Mouse (Mus musculus): ENCODE results near the gene Gm11213. TPM values are rescaled to one million over a fixed set of nuclear protein-coding genes. Genes with fewer than 3 reads are reported as not detected.

Gm11213 gene
- polyA plus RNA-seq (2012; ENCODE audit: insufficient read depth, insufficient read length, low replicate concordance, missing spikeins): not detected in 2 replicates

- 82% methylated on average over 3 of the region's 3 CpGs for whole genome bisulfite sequencing
- H3K27ac ChIP-seq (ENCODE audit: insufficient read depth, low read depth, low read length): no peak within 1 kb of the TSS
- no peak for TF ChIP-seq CTCF (IDR thresholded peaks at IDR 0.05; ENCODE audit: insufficient read depth, low read depth, low read length)
- no peak for TF ChIP-seq POLR2A (IDR thresholded peaks at IDR 0.05; ENCODE audit: insufficient read depth, low read depth, low read length)
These were observed at the start of gene Gm11213 for GRCm38 (mm10) chr4:63604945-63605344. Gene Gm11213, minus strand, starts transcription at chr4:63605261.

DNA sequence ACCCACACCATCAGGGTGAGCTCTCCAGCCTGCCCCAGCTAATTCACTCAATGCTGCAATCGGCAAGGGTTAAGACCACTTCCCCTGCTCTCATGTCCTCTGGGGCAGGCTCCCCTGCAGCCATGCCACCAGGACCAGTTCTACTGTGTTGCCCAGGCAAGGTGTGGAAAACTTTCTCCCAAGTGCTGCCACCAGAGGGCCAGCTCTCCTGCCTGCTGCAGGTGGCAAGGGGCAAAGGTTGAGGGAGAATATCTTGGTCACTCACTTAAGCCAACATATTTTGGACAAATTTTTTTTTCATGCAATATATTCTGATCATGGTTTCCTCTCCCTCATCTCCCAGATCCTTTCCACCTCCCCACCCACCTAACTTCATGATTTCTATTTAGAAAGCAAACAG, 49.3 kb upstream of the Gm11213 start:
- Histone ChIP-seq H3K27ac (ENCODE audit: insufficient read depth, low read depth, low read length) (no peak overlapping the region), H3K4me3 (ENCODE audit: insufficient read depth, low read depth, low read length) (no peak overlapping the region), H3K4me1 (ENCODE audit: control insufficient read depth, insufficient read depth, low read length) (no peaks in the 10 kb centered on the region)
- 95% methylated on average over 1 of the region's 1 CpGs for WGBS
- no peak for TF ChIP-seq CTCF (IDR thresholded peaks at IDR 0.05; ENCODE audit: insufficient read depth, low read depth, low read length)
- TF ChIP-seq POLR2A (IDR thresholded peaks at IDR 0.05; ENCODE audit: insufficient read depth, low read depth, low read length): no peak

More at GRCm38 (mm10) chr4:63604945-63605344, at the start of gene Gm11213:
- Histone ChIP-seq H3K4me3 (ENCODE audit: insufficient read depth, low read depth, low read length) (no peak within 1 kb of the TSS), H3K4me1 (ENCODE audit: control insufficient read depth, insufficient read depth, low read length) (no peaks in the 10 kb centered on the region)

DNA sequence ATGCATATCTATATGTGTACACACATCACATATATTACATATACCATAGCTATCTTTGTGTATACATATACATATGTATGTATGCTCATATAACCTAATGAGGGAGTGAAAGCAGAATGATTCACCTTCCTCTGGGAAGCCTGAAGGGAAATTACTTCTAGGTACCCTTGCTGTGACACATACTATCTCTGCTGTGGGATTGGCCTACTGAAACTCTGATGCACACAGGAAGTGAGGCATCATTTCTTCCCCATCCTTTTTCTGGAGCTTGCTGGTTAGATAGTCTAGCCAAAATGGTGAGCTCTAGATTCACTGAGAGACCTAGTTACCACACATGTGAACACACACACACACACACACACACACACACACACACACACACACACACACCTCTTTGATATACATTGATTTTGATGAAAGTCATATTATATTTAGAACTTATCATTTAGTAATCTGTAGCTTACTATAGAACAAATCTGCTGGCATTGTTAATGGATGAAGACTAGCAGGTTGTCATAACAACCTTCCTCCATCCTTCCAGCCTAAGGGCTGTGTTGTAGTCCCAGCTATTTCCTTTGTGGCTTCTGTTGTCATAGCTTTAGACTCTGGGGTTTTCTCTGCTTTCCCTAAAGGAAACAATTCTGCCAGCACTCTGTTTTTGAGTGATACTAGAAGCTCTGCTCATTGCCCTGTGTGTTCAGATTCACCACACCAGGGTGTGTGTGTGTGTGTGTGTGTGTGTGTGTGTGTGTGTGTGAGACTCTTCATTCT, 39.1 kb upstream of the Gm11213 start:
- TF ChIP-seq POLR2A (IDR thresholded peaks at IDR 0.05; ENCODE audit: insufficient read depth, low read depth, low read length) (no peak), CTCF (IDR thresholded peaks at IDR 0.05; ENCODE audit: insufficient read depth, low read depth, low read length) (no peak)
- H3K27ac ChIP-seq (ENCODE audit: insufficient read depth, low read depth, low read length): no peak overlapping the region
- H3K4me1 ChIP-seq (ENCODE audit: control insufficient read depth, insufficient read depth, low read length): no peaks in the 10 kb centered on the region
- no peak overlapping the region for H3K4me3 ChIP-seq (ENCODE audit: insufficient read depth, low read depth, low read length)

GRCm38 (mm10) chr4:63639842-63640241, 34.8 kb upstream of the Gm11213 start:
- no peak for TF ChIP-seq POLR2A (IDR thresholded peaks at IDR 0.05; ENCODE audit: insufficient read depth, low read depth, low read length)
- no peak for TF ChIP-seq CTCF (IDR thresholded peaks at IDR 0.05; ENCODE audit: insufficient read depth, low read depth, low read length)
- 89% methylated on average over 2 of the region's 2 CpGs for WGBS

DNA sequence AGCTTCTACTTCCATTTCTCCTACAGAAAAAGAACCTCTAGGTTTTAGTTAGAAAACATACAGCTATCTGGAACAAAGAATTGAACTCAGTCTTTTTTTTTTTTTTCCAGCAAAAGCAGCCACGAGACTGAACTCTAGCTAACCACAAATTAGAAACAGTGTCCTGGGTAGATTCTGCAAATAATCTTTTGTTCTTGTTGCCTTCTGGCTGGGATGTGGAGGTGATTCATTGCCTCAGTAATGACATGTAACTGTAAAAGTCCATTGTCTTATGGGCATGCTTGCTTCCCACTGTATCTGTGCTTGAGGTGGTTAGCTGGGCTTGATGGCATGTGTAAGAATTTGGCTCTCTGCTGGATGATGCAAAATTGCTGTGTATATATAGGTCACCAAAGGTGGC, 33.5 kb upstream of the Gm11213 start:
- 18% methylated on average over 1 of the region's 1 CpGs for WGBS
- Histone ChIP-seq H3K4me1 (ENCODE audit: control insufficient read depth, insufficient read depth, low read length) (no peaks in the 10 kb centered on the region), H3K4me3 (ENCODE audit: insufficient read depth, low read depth, low read length) (no peak overlapping the region), H3K27ac (ENCODE audit: insufficient read depth, low read depth, low read length) (no peak overlapping the region)
- TF ChIP-seq POLR2A (IDR thresholded peaks at IDR 0.05; ENCODE audit: insufficient read depth, low read depth, low read length): no peak
- no peak for TF ChIP-seq CTCF (IDR thresholded peaks at IDR 0.05; ENCODE audit: insufficient read depth, low read depth, low read length)

More at GRCm38 (mm10) chr4:63639842-63640241, 34.8 kb upstream of the Gm11213 start:
- no peak overlapping the region for H3K27ac ChIP-seq (ENCODE audit: insufficient read depth, low read depth, low read length)
- H3K4me3 ChIP-seq (ENCODE audit: insufficient read depth, low read depth, low read length): no peak overlapping the region
- H3K4me1 ChIP-seq (ENCODE audit: control insufficient read depth, insufficient read depth, low read length): no peaks in the 10 kb centered on the region

DNA sequence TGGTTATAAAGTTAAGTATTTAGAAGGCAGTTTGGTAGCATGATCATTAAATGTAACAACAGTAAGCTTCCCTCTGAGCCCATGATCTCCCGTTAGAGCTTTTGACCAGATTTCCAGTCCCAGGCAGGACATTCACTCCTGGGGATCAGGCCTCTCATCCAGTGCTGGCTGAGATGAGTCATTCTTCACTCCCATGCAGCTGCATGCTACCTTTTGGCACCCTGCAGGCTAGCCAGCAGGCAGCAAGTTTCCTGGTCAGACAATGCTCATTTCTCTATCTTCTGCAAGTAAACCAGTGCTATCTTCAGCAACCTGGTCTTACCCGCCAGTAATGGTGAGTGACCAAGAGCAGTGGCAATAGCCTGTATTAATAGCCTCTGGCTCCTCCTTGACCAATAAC, 28.1 kb upstream of the Gm11213 start:
- no peak overlapping the region for H3K27ac ChIP-seq (ENCODE audit: insufficient read depth, low read depth, low read length)
- 90% methylated on average over 2 of the region's 2 CpGs for WGBS
- H3K4me3 ChIP-seq (ENCODE audit: insufficient read depth, low read depth, low read length): no peak overlapping the region
- H3K4me1 ChIP-seq (ENCODE audit: control insufficient read depth, insufficient read depth, low read length): no peaks in the 10 kb centered on the region
- TF ChIP-seq POLR2A (IDR thresholded peaks at IDR 0.05; ENCODE audit: insufficient read depth, low read depth, low read length): no peak
- TF ChIP-seq CTCF (IDR thresholded peaks at IDR 0.05; ENCODE audit: insufficient read depth, low read depth, low read length): no peak

GRCm38 (mm10) chr4:63627111-63627510, 22.1 kb upstream of the Gm11213 start:
- H3K4me1 ChIP-seq (ENCODE audit: control insufficient read depth, insufficient read depth, low read length): no peaks in the 10 kb centered on the region
- H3K27ac ChIP-seq (ENCODE audit: insufficient read depth, low read depth, low read length): no peak overlapping the region
- TF ChIP-seq POLR2A (IDR thresholded peaks at IDR 0.05; ENCODE audit: insufficient read depth, low read depth, low read length) (no peak), CTCF (IDR thresholded peaks at IDR 0.05; ENCODE audit: insufficient read depth, low read depth, low read length) (no peak)
- 88% methylated on average over 8 of the region's 8 CpGs for WGBS
- H3K4me3 ChIP-seq (ENCODE audit: insufficient read depth, low read depth, low read length): no peak overlapping the region

DNA sequence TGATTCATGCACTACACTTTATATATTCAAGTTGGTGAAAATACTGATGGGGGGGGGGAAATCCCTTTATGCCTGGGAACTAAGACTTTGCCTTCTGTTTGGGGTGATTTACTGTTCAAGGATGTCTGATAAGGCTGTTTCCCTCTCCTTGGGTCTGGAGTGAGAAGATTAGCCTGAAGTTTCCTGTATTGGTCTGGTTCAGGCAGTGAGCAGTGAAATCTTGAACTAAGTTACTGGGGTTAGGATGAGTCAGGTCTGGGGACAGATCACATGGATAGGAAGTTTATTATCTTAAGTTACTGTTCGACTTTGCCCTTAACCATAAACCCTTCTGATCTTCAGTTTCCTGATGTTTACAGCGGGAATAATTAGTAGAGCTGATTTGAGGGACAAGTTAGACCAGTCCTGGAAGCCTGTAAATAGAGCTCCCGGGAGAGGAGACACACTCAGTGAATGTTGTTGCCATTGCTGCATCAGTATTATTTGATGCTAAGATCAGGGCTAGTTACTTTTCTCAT, 20.6 kb upstream of the Gm11213 start:
- WGBS: 75% methylated on average over 3 of the region's 3 CpGs
- TF ChIP-seq CTCF (IDR thresholded peaks at IDR 0.05; ENCODE audit: insufficient read depth, low read depth, low read length) (no peak), POLR2A (IDR thresholded peaks at IDR 0.05; ENCODE audit: insufficient read depth, low read depth, low read length) (no peak)
- H3K27ac ChIP-seq (ENCODE audit: insufficient read depth, low read depth, low read length): no peak overlapping the region
- H3K4me1 ChIP-seq (ENCODE audit: control insufficient read depth, insufficient read depth, low read length): no peaks in the 10 kb centered on the region
- H3K4me3 ChIP-seq (ENCODE audit: insufficient read depth, low read depth, low read length): no peak overlapping the region

DNA sequence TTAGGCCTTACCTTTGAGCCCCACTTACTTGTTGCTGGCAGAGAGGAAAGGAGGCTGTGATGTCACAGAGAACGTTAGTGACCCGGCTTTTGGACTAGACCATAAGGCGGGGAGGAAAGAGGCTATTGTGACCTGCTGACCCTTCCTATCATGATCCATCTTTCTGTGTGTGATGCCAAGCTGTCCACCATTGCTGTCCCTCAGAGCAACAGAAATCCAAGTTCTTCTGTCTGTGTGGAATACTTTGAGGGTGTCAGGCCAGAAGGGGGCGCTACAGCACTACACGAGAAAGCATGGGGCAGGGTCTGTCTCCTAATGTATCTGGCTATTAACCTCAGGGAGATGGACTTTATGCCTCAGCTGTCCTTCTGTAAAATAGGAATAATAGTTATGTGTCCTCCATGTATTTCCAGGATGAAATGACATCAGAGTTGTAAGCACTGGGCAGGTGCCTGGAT, 17.3 kb upstream of the Gm11213 start, which contains the start of gene Tex48:
Tex48 (minus strand) TSS at position 51 of the 458 bp plus-strand sequence.
- WGBS: 59% methylated on average over 5 of the region's 5 CpGs
- TF ChIP-seq CTCF (IDR thresholded peaks at IDR 0.05; ENCODE audit: insufficient read depth, low read depth, low read length) (no peak), POLR2A (IDR thresholded peaks at IDR 0.05; ENCODE audit: insufficient read depth, low read depth, low read length) (no peak)
- no peak within 1 kb of the TSS for H3K4me3 ChIP-seq (ENCODE audit: insufficient read depth, low read depth, low read length)
- no peak within 1 kb of the TSS for H3K27ac ChIP-seq (ENCODE audit: insufficient read depth, low read depth, low read length)
- no peaks in the 10 kb centered on the region for H3K4me1 ChIP-seq (ENCODE audit: control insufficient read depth, insufficient read depth, low read length)

Data from olfactory bulb, adult 2 months (tissue).